Mouse (Mus musculus): ENCODE data around the gene Pik3cg. TPM values are rescaled to one million over a fixed set of nuclear protein-coding genes. Genes with fewer than 3 reads are reported as not detected.

Gene Pik3cg
- polyA plus RNA-seq, 1 experiment from 2014 or later = 1.00 TPM

DNA sequence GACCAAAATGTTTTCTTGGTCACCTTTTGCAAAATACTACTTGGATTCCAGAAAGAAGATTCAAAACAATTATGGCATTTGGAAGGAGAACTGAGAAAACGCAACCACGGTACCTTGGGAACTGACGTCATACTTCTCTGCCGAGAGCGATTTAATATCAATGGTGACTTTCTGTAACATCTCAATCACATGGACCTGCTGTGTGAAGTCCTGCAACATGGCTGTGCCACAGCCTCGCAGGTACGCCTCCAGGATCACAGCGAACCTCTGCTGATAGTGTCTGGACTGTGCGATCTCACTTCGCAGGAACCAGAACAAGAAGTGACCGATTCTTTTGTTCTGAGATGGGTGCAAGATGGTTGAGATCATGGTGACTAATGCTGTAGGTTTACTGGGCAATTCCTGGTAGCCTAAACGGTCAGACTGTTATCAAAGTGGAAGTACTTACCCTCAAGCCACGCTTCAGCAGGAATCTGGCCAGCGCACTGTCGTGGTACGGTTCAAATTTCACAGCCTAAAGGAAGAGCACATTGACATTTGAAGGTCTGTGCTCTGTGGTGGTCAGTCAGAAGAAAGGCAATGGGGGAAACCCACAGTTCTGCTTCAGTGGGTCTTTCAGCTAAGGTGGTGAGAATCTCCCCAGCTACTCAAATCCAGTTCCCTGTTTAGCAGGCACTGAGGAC lies 7.9 kb downstream of the Pik3cg start:
- no peak for ATAC-seq (ENCODE audit: low FRiP score)
- no peak overlapping the region for H3K4me2 ChIP-seq
- H3K27me3 ChIP-seq = no peaks in the 10 kb centered on the region
- H3K27ac ChIP-seq = no peak overlapping the region
- no peak overlapping the region for H3K9ac ChIP-seq
- H3K4me3 ChIP-seq (replicated peaks) = no peak overlapping the region
- WGBS = 93% methylated on average over 16 of the region's 16 CpGs
- H3K36me3 ChIP-seq (replicated peaks) = no peaks in the 10 kb centered on the region
- H3K4me1 ChIP-seq = peaks cover 6% of the 10 kb centered on the region; the same call in 1 of the 2 replicates
- no peaks in the 10 kb centered on the region for H3K9me3 ChIP-seq

GRCm38 (mm10) chr12:32199422-32199821 lies 9.0 kb downstream of the Pik3cg start:
- Histone ChIP-seq H3K27me3 (no peaks in the 10 kb centered on the region), H3K9me3 (no peaks in the 10 kb centered on the region), H3K9ac (no peak overlapping the region), H3K27ac (no peak overlapping the region), H3K4me2 (no peak overlapping the region), H3K4me3 (replicated peaks) (no peak overlapping the region), H3K36me3 (replicated peaks) (no peaks in the 10 kb centered on the region), H3K4me1 (peaks cover 6% of the 10 kb centered on the region; the same call in 1 of the 2 replicates)
- WGBS = 83% methylated on average over 4 of the region's 4 CpGs
- no peak for ATAC-seq (ENCODE audit: low FRiP score)

DNA sequence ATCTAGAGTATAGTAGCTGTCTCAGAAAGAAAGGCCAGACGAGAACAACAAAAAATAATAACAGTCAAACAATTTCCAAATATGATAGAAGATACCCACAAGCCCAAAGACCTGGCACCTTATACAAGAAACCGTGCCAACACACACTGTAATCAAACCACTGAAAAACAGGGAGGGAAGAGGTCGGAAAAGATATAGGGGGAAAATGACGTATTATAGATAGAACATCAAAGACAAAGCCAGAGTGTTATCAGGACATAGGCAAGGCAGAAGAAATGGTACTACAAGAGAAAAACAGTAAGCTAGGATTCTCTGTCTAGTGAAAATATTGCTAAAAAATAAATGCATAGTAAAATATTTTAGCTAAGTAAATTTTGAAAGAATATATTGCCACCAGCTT lies 10.4 kb downstream of the Pik3cg start:
- H3K4me3 ChIP-seq (replicated peaks) = no peak overlapping the region
- no peaks in the 10 kb centered on the region for H3K36me3 ChIP-seq (replicated peaks)
- no peak for ATAC-seq (ENCODE audit: low FRiP score)
- WGBS = 95% methylated on average over 4 of the region's 4 CpGs
- H3K4me1 ChIP-seq = no peaks in the 10 kb centered on the region
- no peak overlapping the region for H3K4me2 ChIP-seq
- H3K9me3 ChIP-seq = no peaks in the 10 kb centered on the region
- H3K27ac ChIP-seq = no peak overlapping the region
- H3K27me3 ChIP-seq = no peaks in the 10 kb centered on the region
- no peak overlapping the region for H3K9ac ChIP-seq

DNA sequence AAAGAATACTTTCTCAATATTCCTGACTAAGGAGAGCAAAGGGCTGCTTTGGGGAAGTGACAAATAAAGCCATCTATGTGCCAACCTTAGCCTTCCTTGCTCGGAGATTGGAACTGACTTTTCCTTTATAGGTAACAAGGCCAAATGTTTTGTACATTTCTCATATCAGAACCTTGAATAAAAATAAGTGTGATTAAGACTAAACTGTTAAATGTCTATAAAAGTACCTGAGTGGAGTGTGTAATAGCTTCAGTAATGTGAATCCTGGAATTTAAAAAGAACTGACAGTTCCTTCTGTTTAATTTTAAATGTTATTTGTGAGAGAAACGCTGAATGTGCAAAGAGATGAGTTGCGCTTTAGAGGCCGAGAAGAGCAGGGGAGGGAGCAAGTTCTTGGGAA lies 13.5 kb downstream of the Pik3cg start:
- WGBS = 87% methylated on average over 4 of the region's 4 CpGs
- H3K9me3 ChIP-seq = no peaks in the 10 kb centered on the region
- no peak overlapping the region for H3K4me2 ChIP-seq
- H3K4me3 ChIP-seq (replicated peaks) = no peak overlapping the region
- no peaks in the 10 kb centered on the region for H3K27me3 ChIP-seq
- no peaks in the 10 kb centered on the region for H3K4me1 ChIP-seq
- no peak overlapping the region for H3K27ac ChIP-seq
- no peak overlapping the region for H3K9ac ChIP-seq
- no peak for ATAC-seq (ENCODE audit: low FRiP score)
- no peaks in the 10 kb centered on the region for H3K36me3 ChIP-seq (replicated peaks)

DNA sequence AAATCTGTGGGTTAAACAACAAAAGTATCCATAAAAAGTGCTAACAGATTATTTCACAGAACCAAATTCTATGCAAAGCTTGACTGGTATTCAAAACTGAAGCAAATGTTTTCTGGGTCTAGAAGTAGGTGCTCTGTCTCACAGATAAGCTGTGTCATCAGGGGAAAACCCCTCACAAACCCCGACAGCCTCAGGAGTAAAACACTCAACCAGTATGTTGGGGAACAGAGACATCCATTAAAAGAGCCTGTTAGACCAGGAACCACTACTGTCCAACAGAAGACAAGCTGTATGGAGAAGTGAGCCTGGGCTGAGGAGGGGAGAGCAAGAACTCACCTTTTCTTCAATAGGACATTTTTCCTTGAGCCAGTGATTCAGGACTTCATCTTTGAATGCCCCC lies 14.1 kb downstream of the Pik3cg start:
- Histone ChIP-seq H3K27ac (no peak overlapping the region), H3K27me3 (no peaks in the 10 kb centered on the region), H3K9ac (no peak overlapping the region), H3K4me2 (no peak overlapping the region), H3K36me3 (replicated peaks) (no peaks in the 10 kb centered on the region), H3K4me3 (replicated peaks) (no peak overlapping the region), H3K9me3 (no peaks in the 10 kb centered on the region), H3K4me1 (no peaks in the 10 kb centered on the region)
- no peak for ATAC-seq (ENCODE audit: low FRiP score)
- WGBS = 74% methylated on average over 1 of the region's 1 CpGs

DNA sequence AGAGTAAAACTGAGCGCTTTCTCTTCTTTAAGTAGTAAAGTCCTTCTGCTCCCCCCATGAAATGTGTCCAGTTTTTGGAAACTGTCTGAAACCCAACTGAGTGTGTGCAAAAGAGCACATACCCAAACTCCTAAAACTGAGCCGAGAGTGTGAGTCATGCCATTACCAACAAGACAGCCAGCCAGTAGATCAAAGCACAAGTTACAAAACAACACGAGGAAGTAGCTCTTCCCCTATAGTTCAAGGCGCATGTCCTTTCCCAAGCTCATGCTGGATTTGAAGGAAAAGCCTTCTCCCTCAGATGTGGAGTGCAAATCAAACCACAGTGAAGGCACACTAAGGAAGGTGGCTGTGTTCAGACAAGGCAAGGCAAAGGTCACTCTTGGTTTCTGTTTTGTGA lies 17.5 kb downstream of the Pik3cg start:
- Histone ChIP-seq H3K4me2 (no peak overlapping the region), H3K4me3 (replicated peaks) (no peak overlapping the region), H3K27ac (no peak overlapping the region), H3K9me3 (no peaks in the 10 kb centered on the region), H3K27me3 (no peaks in the 10 kb centered on the region), H3K36me3 (replicated peaks) (no peaks in the 10 kb centered on the region), H3K4me1 (no peaks in the 10 kb centered on the region), H3K9ac (no peak overlapping the region)
- ATAC-seq (ENCODE audit: low FRiP score) = no peak
- 84% methylated on average over 4 of the region's 4 CpGs for WGBS

DNA sequence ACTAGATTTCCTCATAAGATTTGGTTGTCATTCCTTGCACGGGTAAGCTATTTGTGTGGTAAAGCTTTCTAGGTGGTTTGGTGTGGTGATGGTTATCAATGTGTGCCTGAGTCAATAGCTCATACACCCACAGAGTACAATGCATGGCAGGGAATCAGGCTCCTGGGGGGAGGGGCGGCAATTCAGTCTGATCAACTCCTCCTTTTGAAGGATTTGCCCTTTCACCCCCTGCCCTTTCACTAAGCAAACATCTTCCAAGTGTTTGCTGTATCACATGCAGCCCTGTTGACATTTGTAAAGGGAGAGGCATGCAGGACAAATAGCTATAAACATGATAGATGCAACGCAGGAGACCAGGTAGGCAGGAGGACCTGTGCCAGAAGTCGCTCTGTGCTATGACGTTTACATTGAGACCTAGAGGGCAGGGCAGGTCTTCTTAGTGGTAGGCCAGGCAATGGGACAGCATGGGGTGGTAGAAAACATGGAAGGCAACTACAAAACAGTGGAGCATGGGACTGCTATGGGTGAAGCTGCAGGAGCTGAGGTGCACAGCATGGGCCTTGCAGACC lies 20.7 kb downstream of the Pik3cg start:
- Histone ChIP-seq H3K27me3 (no peaks in the 10 kb centered on the region), H3K4me1 (no peaks in the 10 kb centered on the region), H3K4me2 (no peak overlapping the region), H3K36me3 (replicated peaks) (no peaks in the 10 kb centered on the region), H3K27ac (no peak overlapping the region), H3K9ac (no peak overlapping the region), H3K4me3 (replicated peaks) (no peak overlapping the region), H3K9me3 (no peaks in the 10 kb centered on the region)
- 59% methylated on average over 5 of the region's 5 CpGs for WGBS
- ATAC-seq (ENCODE audit: low FRiP score) = no peak

GRCm38 (mm10) chr12:32186627-32187255 lies 21.7 kb downstream of the Pik3cg start:
- H3K9me3 ChIP-seq = no peaks in the 10 kb centered on the region
- ATAC-seq (ENCODE audit: low FRiP score) = no peak
- H3K4me2 ChIP-seq = no peak overlapping the region
- no peaks in the 10 kb centered on the region for H3K4me1 ChIP-seq
- H3K27me3 ChIP-seq = no peaks in the 10 kb centered on the region
- 90% methylated on average over 6 of the region's 6 CpGs for WGBS
- no peak overlapping the region for H3K4me3 ChIP-seq (replicated peaks)
- H3K36me3 ChIP-seq (replicated peaks) = no peaks in the 10 kb centered on the region
- H3K9ac ChIP-seq = no peak overlapping the region
- no peak overlapping the region for H3K27ac ChIP-seq

GRCm38 (mm10) chr12:32184874-32185273 lies 23.6 kb downstream of the Pik3cg start:
- Histone ChIP-seq H3K27me3 (no peaks in the 10 kb centered on the region), H3K9ac (no peak overlapping the region), H3K9me3 (no peaks in the 10 kb centered on the region), H3K36me3 (replicated peaks) (no peaks in the 10 kb centered on the region), H3K4me2 (no peak overlapping the region), H3K4me3 (replicated peaks) (no peak overlapping the region), H3K4me1 (no peaks in the 10 kb centered on the region), H3K27ac (no peak overlapping the region)
- WGBS = 97% methylated on average over 3 of the region's 3 CpGs
- ATAC-seq (ENCODE audit: low FRiP score) = no peak

DNA sequence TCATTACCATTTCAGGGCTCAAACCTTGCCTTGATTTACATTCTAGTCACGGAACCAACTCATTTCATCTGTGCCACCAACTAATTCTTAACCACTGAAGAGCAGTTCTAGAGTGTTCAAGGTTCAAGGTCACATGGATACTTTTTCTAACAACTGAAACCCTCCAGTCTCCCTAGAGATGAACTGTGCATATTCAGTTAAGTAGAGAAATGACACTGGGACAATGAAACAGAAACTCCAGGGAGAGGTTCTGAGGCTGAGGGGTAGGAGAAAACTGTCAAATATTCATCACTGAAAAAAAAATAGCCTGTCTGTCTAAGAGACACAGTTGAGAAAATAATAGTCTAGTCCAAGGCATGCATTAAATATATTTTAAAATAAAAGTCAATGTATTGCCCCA lies 24.9 kb downstream of the Pik3cg start:
- no peak for ATAC-seq (ENCODE audit: low FRiP score)
- H3K27ac ChIP-seq = no peak overlapping the region
- H3K4me2 ChIP-seq = no peak overlapping the region
- 70% methylated on average over 1 of the region's 1 CpGs for WGBS
- no peak overlapping the region for H3K4me3 ChIP-seq (replicated peaks)
- H3K36me3 ChIP-seq (replicated peaks) = no peaks in the 10 kb centered on the region
- H3K27me3 ChIP-seq = no peaks in the 10 kb centered on the region
- H3K9ac ChIP-seq = no peak overlapping the region
- no peaks in the 10 kb centered on the region for H3K9me3 ChIP-seq
- H3K4me1 ChIP-seq = no peaks in the 10 kb centered on the region

- Histone ChIP-seq H3K4me3 (replicated peaks) (no peak overlapping the region), H3K4me2 (no peak overlapping the region), H3K9ac (no peak overlapping the region), H3K4me1 (no peaks in the 10 kb centered on the region), H3K27ac (no peak overlapping the region), H3K9me3 (no peaks in the 10 kb centered on the region), H3K27me3 (no peaks in the 10 kb centered on the region), H3K36me3 (replicated peaks) (no peaks in the 10 kb centered on the region)
- WGBS = 89% methylated on average over 15 of the region's 15 CpGs
- ATAC-seq (ENCODE audit: low FRiP score) = no peak
Measured at GRCm38 (mm10) chr12:32182632-32183419, 25.6 kb downstream of the Pik3cg start.

- H3K4me1 ChIP-seq = no peaks in the 10 kb centered on the region
- no peak overlapping the region for H3K4me3 ChIP-seq (replicated peaks)
- H3K27ac ChIP-seq = no peak overlapping the region
- WGBS = 42% methylated on average over 4 of the region's 4 CpGs
- H3K27me3 ChIP-seq = no peaks in the 10 kb centered on the region
- ATAC-seq (ENCODE audit: low FRiP score) = no peak
- no peak overlapping the region for H3K4me2 ChIP-seq
- no peaks in the 10 kb centered on the region for H3K9me3 ChIP-seq
- H3K9ac ChIP-seq = no peak overlapping the region
- H3K36me3 ChIP-seq (replicated peaks) = no peaks in the 10 kb centered on the region
Measured at GRCm38 (mm10) chr12:32181885-32182284, 26.6 kb downstream of the Pik3cg start.
